Mouse (Mus musculus): Measurements from ENCODE around the gene Plxna3.

- TF ChIP-seq GATA1 (IDR thresholded peaks at IDR 0.05; ENCODE audit: borderline replicate concordance, low read length) (no peak), FLI1 (IDR thresholded peaks at IDR 0.05; ENCODE audit: low read length) (no peak)
Observed at GRCm38 (mm10) chrX:74372888-74373549, 44.2 kb downstream of the Plxna3 start, which contains the start of the genes Ubl4a and Slc10a3.

All from megakaryocyte, embryonic 14.5 days (primary cell).